Mouse (Mus musculus) layer of hippocampus, postnatal 14 days (tissue): Measurements from ENCODE around the gene AC124502.3. TPM values are rescaled to one million over a fixed set of nuclear protein-coding genes. Genes with fewer than 3 reads are reported as not detected.

Experiments
- DNase-seq, 2 experiments: peaks; one replicate each; pipeline ENCODE4 v3.0.0; 2021 to 2022; ENCODE audit warnings: low spot score in 2 of 2, mixed read lengths in 1 of 2
- total RNA-seq, 2 experiments: library from RNA; stranded (reverse); gene quantifications; 2 replicates each; pipeline ENCODE4 v1.2.3; 2021

Gene AC124502.3
- total RNA-seq, 2 experiments from 2014 or later, result 5.9 to 10.6 TPM

GRCm38 (mm10) chr19:5058801-5059771 is 20.4 kb downstream of the AC124502.3 start:
- no peak for DNase-seq

- no peak for DNase-seq
Measured at GRCm38 (mm10) chr19:5060365-5061330, 22.0 kb downstream of the AC124502.3 start.

- DNase-seq, result no peak
Measured at GRCm38 (mm10) chr19:5062041-5062440, 23.4 kb downstream of the AC124502.3 start.

- DNase-seq, result no peak
Measured at GRCm38 (mm10) chr19:5062446-5062845, 23.8 kb downstream of the AC124502.3 start.

- no peak for DNase-seq
Measured at GRCm38 (mm10) chr19:5065104-5065503, 26.4 kb downstream of the AC124502.3 start.

- no peak for DNase-seq
Measured at GRCm38 (mm10) chr19:5067040-5067799, 28.5 kb downstream of the AC124502.3 start.

GRCm38 (mm10) chr19:5067867-5068569 is 29.3 kb downstream of the AC124502.3 start, which contains the start of gene Cd248:
TSS of gene Cd248 (plus strand) at chr19:5068078.
- DNase-seq, result no peak

- no peak for DNase-seq
Measured at GRCm38 (mm10) chr19:5068570-5069234, 30.0 kb downstream of the AC124502.3 start.

GRCm38 (mm10) chr19:5069486-5069885 is 30.8 kb downstream of the AC124502.3 start:
- no peak for DNase-seq

- DNase-seq, result no peak
Measured at GRCm38 (mm10) chr19:5069978-5070377, 31.3 kb downstream of the AC124502.3 start.

- DNase-seq, result no peak
Measured at GRCm38 (mm10) chr19:5071077-5071476, 32.4 kb downstream of the AC124502.3 start.

- DNase-seq, result no peak
Measured at GRCm38 (mm10) chr19:5071545-5072369, 33.1 kb downstream of the AC124502.3 start.

- no peak for DNase-seq
Measured at GRCm38 (mm10) chr19:5072389-5073019, 33.8 kb downstream of the AC124502.3 start.

GRCm38 (mm10) chr19:5073028-5073427 is 34.3 kb downstream of the AC124502.3 start:
- DNase-seq, result no peak

GRCm38 (mm10) chr19:5073518-5073917 is 34.8 kb downstream of the AC124502.3 start:
- no peak for DNase-seq

GRCm38 (mm10) chr19:5079279-5079678 is 40.6 kb downstream of the AC124502.3 start:
- no peak for DNase-seq

- DNase-seq, result no peak
Measured at GRCm38 (mm10) chr19:5082005-5082404, 43.3 kb downstream of the AC124502.3 start.

GRCm38 (mm10) chr19:5082596-5082995 is 43.9 kb downstream of the AC124502.3 start:
- DNase-seq, result no peak
